In genomic region chr4:59034325-59034917, GRCm38 (mm10) we compare ENCODE assay signal across 8 mouse cellular contexts. TPM values are rescaled to one million over a fixed set of nuclear protein-coding genes. Genes with fewer than 3 reads are reported as not detected.
A peak's percentile ranks its signal among the peaks of the same experiment; 100 is the strongest.
DNase-seq lines count a peak whose midpoint lies in the region; ATAC-seq lines count a peak whose summit lies in the region.

No protein-coding gene starts in this region.

- H3K4me2 ChIP-seq in hindbrain, embryonic 13.5 days: peak overlapping the region; percentile 62
- H3K4me2 ChIP-seq in midbrain, embryonic 16.5 days (ENCODE audit: low read length): peak overlapping the region; percentile 66

- H3K9ac ChIP-seq in hindbrain, embryonic 13.5 days: peak overlapping the region; percentile 96
- H3K9ac ChIP-seq in midbrain, embryonic 16.5 days (ENCODE audit: low read depth, low read length): no peak overlapping the region

- no peaks in the 10 kb centered on the region for H3K27me3 ChIP-seq in heart, embryonic 10.5 days (ENCODE audit: insufficient read depth, poor library complexity, severe bottlenecking)
- no peaks in the 10 kb centered on the region for H3K27me3 ChIP-seq in hindbrain, embryonic 13.5 days
- H3K27me3 ChIP-seq in midbrain, embryonic 16.5 days (ENCODE audit: control insufficient read depth, insufficient read depth, low read depth, low read length): no peaks in the 10 kb centered on the region

- H3K4me1 ChIP-seq in heart, embryonic 10.5 days: 0 out of 2 replicates have a peak, but pooled peaks cover 14% of the 10 kb centered on the region
- peaks cover 12% of the 10 kb centered on the region for H3K4me1 ChIP-seq in hindbrain, embryonic 13.5 days (replicated peaks)
- peaks cover 9% of the 10 kb centered on the region for H3K4me1 ChIP-seq in midbrain, embryonic 16.5 days (ENCODE audit: control insufficient read depth, insufficient read depth, low read length)

- no peaks in the 10 kb centered on the region for H3K9me3 ChIP-seq in heart, embryonic 10.5 days
- peaks cover 2% of the 10 kb centered on the region; the same call in 1 of the 2 replicates for H3K9me3 ChIP-seq in hindbrain, embryonic 13.5 days
- H3K9me3 ChIP-seq in midbrain, embryonic 16.5 days (replicated peaks; ENCODE audit: control insufficient read depth, low read length, poor library complexity, severe bottlenecking): no peaks in the 10 kb centered on the region

- no peaks in the 10 kb centered on the region for H3K36me3 ChIP-seq in heart, embryonic 10.5 days
- peaks cover 7% of the 10 kb centered on the region for H3K36me3 ChIP-seq in hindbrain, embryonic 13.5 days
- no peaks in the 10 kb centered on the region for H3K36me3 ChIP-seq in midbrain, embryonic 16.5 days (ENCODE audit: control insufficient read depth, insufficient read depth, low read length)

- ATAC-seq in hindbrain, embryonic 13.5 days (ENCODE audit: low FRiP score): peak; percentile 18; the same call in 1 of the 2 replicates
- peak; percentile 52 for ATAC-seq in midbrain, embryonic 16.5 days

- no peak overlapping the region for H3K27ac ChIP-seq in heart, embryonic 10.5 days
- H3K27ac ChIP-seq in hindbrain, embryonic 13.5 days: peak overlapping the region; percentile 97
- H3K27ac ChIP-seq in midbrain, embryonic 16.5 days (ENCODE audit: low read length): peak overlapping the region; percentile 96

- H3K4me3 ChIP-seq in heart, embryonic 10.5 days: peak overlapping the region; percentile 80
- peak overlapping the region; percentile 78 for H3K4me3 ChIP-seq in hindbrain, embryonic 13.5 days
- peak overlapping the region; percentile 85 for H3K4me3 ChIP-seq in midbrain, embryonic 16.5 days (ENCODE audit: low read depth, low read length)

- 83% methylated on average over 10 of the region's 10 CpGs for WGBS in heart, embryonic 10.5 days
- WGBS in hindbrain, embryonic 13.5 days: 83% methylated on average over 10 of the region's 10 CpGs
- WGBS in midbrain, embryonic 16.5 days: 79% methylated on average over 10 of the region's 10 CpGs

- intact Hi-C loops in heart, postnatal 14 days (cut with DNase I): no loop called here

- no peak for DNase-seq in heart, embryonic 10.5 days (ENCODE audit: low spot score)
- DNase-seq in heart, postnatal 14 days: no peak
- DNase-seq in thymus, postnatal 14 days: peak; percentile 20
- DNase-seq in thymus, postnatal 25 days: no peak
- no peak for DNase-seq in layer of hippocampus, adult 9-10 months (ENCODE audit: low spot score)
- DNase-seq in adrenal gland, postnatal 25 days: no peak

RNA-seq across cellular contexts. Expression of gene Gng10, which starts 0.5 kb away (rescaled TPM):
- polyA plus RNA-seq in heart, embryonic 10.5 days (2016; fragmentation: Nextera tagmentation; extraction: Ambion mirVana): 44.4 and 55.4 TPM in 2 replicates
- 10 to 100 TPM; 20.0 to 26.6 TPM for total RNA-seq in heart, postnatal 14 days (2021)
- 150 and 154 TPM in 2 replicates for polyA plus RNA-seq in hindbrain, embryonic 13.5 days (2015; fragmentation: Nextera tagmentation; extraction: Ambion mirVana)
- 219 and 224 TPM in 2 replicates for polyA plus RNA-seq in midbrain, embryonic 16.5 days (2015; fragmentation: Nextera tagmentation; extraction: Ambion mirVana)
- 25.4 and 26.8 TPM in 2 replicates for total RNA-seq in adrenal gland, postnatal 25 days (2021)

RNA-seq across cellular contexts. Expression of gene Gm20503, which starts 31.4 kb away (rescaled TPM):
- polyA plus RNA-seq in heart, embryonic 10.5 days (2016; fragmentation: Nextera tagmentation; extraction: Ambion mirVana): 10.9 and 14.1 TPM in 2 replicates
- 1 to 10 TPM; 2.5 to 5.5 TPM for total RNA-seq in heart, postnatal 14 days (2021)
- polyA plus RNA-seq in hindbrain, embryonic 13.5 days (2015; fragmentation: Nextera tagmentation; extraction: Ambion mirVana): 9.2 and 10.6 TPM in 2 replicates
- 6.4 and 7.6 TPM in 2 replicates for polyA plus RNA-seq in midbrain, embryonic 16.5 days (2015; fragmentation: Nextera tagmentation; extraction: Ambion mirVana)
- total RNA-seq in adrenal gland, postnatal 25 days (2021): 3.6 and 4.5 TPM in 2 replicates

RNA-seq across cellular contexts. Expression of gene Dnajc25, which starts 39.6 kb away (rescaled TPM):
- polyA plus RNA-seq in heart, embryonic 10.5 days (2016; fragmentation: Nextera tagmentation; extraction: Ambion mirVana): 7.4 and 11.4 TPM in 2 replicates
- 10 to 100 TPM; 16.2 to 16.5 TPM for total RNA-seq in heart, postnatal 14 days (2021)
- polyA plus RNA-seq in hindbrain, embryonic 13.5 days (2015; fragmentation: Nextera tagmentation; extraction: Ambion mirVana): 5.5 and 6.4 TPM in 2 replicates
- 5.2 and 5.5 TPM in 2 replicates for polyA plus RNA-seq in midbrain, embryonic 16.5 days (2015; fragmentation: Nextera tagmentation; extraction: Ambion mirVana)
- total RNA-seq in adrenal gland, postnatal 25 days (2021): 15.6 and 16.1 TPM in 2 replicates

RNA-seq across cellular contexts. Expression of gene Ptgr1, which starts 47.5 kb away (rescaled TPM):
- 10.6 and 17.0 TPM in 2 replicates for polyA plus RNA-seq in heart, embryonic 10.5 days (2016; fragmentation: Nextera tagmentation; extraction: Ambion mirVana)
- total RNA-seq in heart, postnatal 14 days (2021): 1 to 10 TPM; 4.9 to 5.0 TPM
- 5.0 and 6.1 TPM in 2 replicates for polyA plus RNA-seq in hindbrain, embryonic 13.5 days (2015; fragmentation: Nextera tagmentation; extraction: Ambion mirVana)
- polyA plus RNA-seq in midbrain, embryonic 16.5 days (2015; fragmentation: Nextera tagmentation; extraction: Ambion mirVana): 3.7 and 3.9 TPM in 2 replicates
- total RNA-seq in adrenal gland, postnatal 25 days (2021): 16.9 and 25.6 TPM in 2 replicates
